Mouse (Mus musculus): ENCODE results near the gene Hmg20b.

GRCm38 (mm10) chr10:81383802-81384604 is 33.7 kb upstream of the Hmg20b start, which contains the start of the genes Dohh and Gm48551:
- TF ChIP-seq POLR2A (IDR thresholded peaks at IDR 0.05; ENCODE audit: insufficient read length, low read depth) (peak; percentile 87), REST (IDR thresholded peaks at IDR 0.05; ENCODE audit: insufficient read depth, insufficient read length) (peak; percentile 17)

All from myocyte (in vitro differentiated cells).